Mouse (Mus musculus) brain, embryonic 14.5 days (tissue): ENCODE measurements at regions not wholly inside any gene's neighbourhood (a gene's known extent, or its start where the extent isn't known, plus 50 kb on each side); places are given as distances from the start of the nearest gene placed in this dataset.

Experiments
- DNase-seq: peaks from one replicate; pipeline ENCODE4 v3.0.0-alpha.2; 2011; ENCODE audit warnings: low read depth
- CTCF ChIP-seq: fragments of 200-500 bp; IDR thresholded peaks from 2 replicates; pipeline ENCODE4 v1.5.1; 2012; ENCODE audit warnings: inconsistent platforms, mild to moderate bottlenecking, moderate library complexity, borderline replicate concordance; ENCODE audit not compliant: insufficient read depth, insufficient read length; ENCODE audit errors: extremely low read depth
- POLR2A ChIP-seq: fragments of 200-500 bp; IDR thresholded peaks from 2 replicates; pipeline ENCODE4 v1.6.1; 2012; ENCODE audit warnings: mild to moderate bottlenecking, inconsistent platforms, borderline replicate concordance; ENCODE audit not compliant: poor library complexity, insufficient read depth, insufficient read length, severe bottlenecking; ENCODE audit errors: extremely low read depth

DNA sequence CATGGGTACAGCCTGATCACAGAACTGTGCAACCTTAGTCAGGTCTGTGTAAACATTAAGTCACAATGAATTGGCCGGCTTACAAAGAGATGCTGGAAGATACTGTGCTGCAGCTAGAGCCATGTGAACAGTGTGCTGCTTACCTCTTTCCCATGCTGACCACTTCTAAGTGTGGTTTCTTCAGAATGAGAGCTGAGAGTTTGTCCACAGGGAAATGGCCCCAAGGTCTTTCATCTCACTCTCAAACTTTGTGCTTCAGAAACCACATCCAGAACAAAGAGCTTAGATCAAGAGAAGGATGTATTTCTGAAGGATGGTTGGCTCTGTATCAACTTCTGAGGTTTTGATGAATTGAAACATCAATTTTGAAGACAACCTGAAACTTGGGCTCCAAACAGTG is 165.7 kb downstream of the Lrrc3b start:
- no peak for DNase-seq
- TF ChIP-seq POLR2A (no peak), CTCF (no peak)

DNA sequence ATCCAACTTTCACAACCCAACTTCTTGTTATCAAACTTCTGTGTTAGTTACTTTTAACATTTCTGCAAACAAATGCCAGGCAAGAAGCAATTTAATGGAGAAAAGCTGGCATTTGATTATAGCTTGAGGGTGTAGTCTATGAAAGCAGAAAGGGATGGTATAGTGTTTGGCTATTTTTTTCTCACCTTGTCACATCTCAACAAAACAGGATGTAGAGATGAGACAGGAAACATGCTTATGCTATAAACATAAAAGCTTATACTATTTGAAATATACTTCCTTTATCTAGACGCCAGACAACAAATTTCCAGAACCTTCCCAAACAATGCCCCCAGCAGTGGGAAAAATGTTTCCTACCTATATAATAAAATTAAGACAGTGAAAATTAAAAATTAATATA is 166.4 kb downstream of the Lrrc3b start:
- TF ChIP-seq CTCF (no peak), POLR2A (no peak)

DNA sequence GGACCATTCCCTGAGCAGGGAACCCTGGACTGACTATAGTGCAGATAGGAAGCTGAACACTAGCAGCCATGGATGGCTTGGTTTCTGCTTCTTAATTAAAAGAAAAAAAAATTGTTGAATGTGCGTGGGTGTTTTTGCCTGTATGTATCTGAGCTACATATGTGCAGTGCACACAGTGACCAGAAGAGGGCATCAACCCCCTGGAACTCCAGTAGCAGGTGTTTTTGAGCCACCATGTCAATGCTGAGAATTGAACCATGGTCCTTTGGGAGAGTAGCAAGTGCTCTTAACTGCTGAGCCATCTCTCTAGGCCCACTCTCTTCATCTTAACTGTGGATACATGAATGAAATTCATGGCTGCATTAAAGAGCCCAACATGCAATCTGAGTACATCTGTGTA is 172.5 kb downstream of the Lrrc3b start:
- DNase-seq: no peak
- TF ChIP-seq CTCF (peak; percentile 37; the same call in 1 of the 2 replicates), POLR2A (no peak)

More for the DNA sequence above, 166.4 kb downstream of the Lrrc3b start:
- DNase-seq: no peak

DNA sequence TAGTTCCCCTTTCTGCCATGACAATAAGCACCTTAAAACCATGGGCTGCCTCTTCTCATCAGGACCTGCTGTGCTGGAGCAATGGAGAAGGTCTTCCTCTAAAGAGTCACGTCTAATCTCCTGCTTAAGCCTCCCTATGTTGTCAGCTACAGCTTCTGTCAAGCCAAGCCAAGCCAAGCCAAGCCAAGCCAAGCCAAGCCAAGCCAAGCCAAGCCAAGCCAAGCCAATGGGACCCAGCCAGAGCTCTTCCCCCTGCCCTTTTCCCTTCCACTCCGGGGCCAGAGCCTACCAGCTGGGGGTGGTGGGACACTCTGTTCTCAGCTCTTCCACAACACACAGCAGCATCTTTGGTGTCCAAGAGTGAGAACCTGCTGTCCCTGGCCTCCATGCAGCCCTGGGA is 175.8 kb downstream of the Lrrc3b start:
- TF ChIP-seq CTCF (no peak), POLR2A (no peak)
- DNase-seq: no peak

DNA sequence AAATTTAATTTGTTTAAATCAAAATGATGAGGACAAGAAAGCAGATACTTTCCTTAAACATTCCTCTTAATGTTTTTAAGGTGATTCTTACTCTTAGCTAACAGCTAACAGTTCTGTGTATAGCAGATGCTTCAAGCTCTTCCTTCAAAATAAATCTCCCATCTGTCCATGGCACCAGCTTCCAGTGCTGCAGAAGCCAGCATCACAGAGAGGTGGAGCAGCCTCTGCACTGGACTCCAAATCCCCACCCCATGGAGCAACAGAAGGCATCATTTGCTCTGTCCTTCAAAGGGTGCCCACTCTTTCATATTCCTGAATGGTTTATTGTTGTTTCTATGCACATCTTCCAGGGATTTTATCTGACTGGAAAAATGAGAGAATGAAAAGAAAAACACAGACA is 183.1 kb downstream of the Lrrc3b start:
- DNase-seq: peak; percentile 4
- TF ChIP-seq POLR2A (no peak), CTCF (no peak)

DNA sequence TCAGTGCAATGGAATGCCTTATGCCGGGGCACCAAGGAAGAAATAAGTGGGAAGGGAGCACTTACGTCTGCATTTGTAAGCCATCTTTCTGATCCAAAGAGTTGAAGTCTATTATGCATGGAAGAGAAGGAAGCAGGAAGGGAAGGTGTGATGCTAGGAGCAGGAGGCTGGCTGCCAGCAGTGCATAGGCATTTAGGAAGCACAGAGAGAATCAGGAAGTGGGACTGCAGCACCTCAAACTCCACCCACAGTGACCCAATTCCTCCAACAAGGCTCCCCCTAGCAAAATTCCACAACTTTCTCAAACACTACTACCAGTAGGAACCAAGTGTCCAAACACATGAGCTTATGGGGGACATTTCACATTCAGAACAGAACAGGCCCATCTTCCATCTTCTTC is 233.2 kb downstream of the Lrrc3b start:
- DNase-seq: no peak
- TF ChIP-seq POLR2A (no peak), CTCF (no peak)

- DNase-seq: no peak
- TF ChIP-seq CTCF (no peak), POLR2A (no peak)
These were observed 234.5 kb downstream of the Lrrc3b start for GRCm38 (mm10) chr14:15204284-15204683.
